Mouse (Mus musculus): Measurements from ENCODE around the gene Vmn1r40.

DNA sequence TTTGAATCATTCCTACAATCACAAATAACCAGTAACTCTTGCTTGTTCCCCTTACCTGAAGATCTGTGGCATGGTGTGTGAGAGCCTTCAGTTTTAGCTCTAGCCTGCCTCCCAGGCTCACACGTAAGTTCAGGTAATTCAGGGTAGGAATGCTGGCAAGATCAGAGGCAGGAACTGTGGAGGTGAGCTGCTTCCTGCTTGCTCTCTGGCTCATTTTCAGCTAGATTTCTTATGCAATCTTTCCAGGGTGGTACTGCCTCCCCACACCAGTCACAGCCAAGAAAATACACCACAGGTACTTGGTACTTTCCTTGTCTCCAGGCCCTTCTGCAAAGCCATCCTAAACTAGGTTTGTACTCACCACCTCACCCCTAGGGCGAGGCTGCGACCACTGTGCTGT, 44.8 kb upstream of the Vmn1r40 start:
- TF ChIP-seq CTCF (IDR thresholded peaks at IDR 0.05; ENCODE audit: low read depth): no peak
- TF ChIP-seq EP300 (IDR thresholded peaks at IDR 0.05; ENCODE audit: low read depth): no peak

Data from liver, embryonic 14.5 days (tissue).